Mouse (Mus musculus): Measurements from ENCODE around the gene Ambra1.

DNA sequence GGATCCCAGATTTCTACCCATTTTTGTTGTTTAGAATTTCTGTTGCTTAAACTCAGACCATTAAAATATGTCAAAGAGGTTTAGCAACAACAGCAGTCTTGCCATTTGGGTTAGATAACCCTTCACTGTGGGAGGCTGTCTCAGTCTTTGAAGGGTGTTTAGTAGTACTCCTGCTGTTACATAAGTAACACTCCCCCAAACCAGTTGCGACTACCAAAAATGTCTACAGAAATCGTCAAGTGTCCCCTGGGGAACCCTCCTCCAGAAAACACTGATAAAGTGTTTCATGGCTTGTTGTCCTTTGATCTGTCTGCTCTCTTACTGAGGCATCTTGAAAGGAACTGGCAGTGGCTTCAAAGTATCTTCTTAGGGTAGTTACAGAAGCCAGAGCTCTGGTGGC, 61.7 kb downstream of the Ambra1 start:
- TF ChIP-seq CTCF (IDR thresholded peaks at IDR 0.05; ENCODE audit: control insufficient read depth, insufficient read depth, insufficient replicate concordance, low read depth, low read length) (no peak), POLR2A (IDR thresholded peaks at IDR 0.05; ENCODE audit: control insufficient read depth, low read depth, low read length) (no peak)
